Mouse (Mus musculus) gastrocnemius, postnatal 36 days (tissue): ENCODE data around the gene Olfr629. TPM values are rescaled to one million over a fixed set of nuclear protein-coding genes. Genes with fewer than 3 reads are reported as not detected.
"Not testable (repeated sequence)": the region's sequence is repeated elsewhere in the genome, so short reads cannot be mapped to it uniquely, and the experiment has no call there.

Experiments
- DNase-seq, 2 experiments: peaks; one replicate each; pipeline ENCODE4 v3.0.0; 2022
- intact Hi-C: fragments of 180-260 bp; cut with DNase I; formaldehyde crosslinking; loops from one replicate; pipeline ENCODE4 v1.15.1; 2025
- long read RNA-seq, 2 experiments: library from polyadenylated mRNA; stranded (forward); transcript quantifications; one replicate each; pipeline ENCODE4 v2.0.0; 2021
- total RNA-seq, 2 experiments: library from RNA; stranded (reverse); gene quantifications; 2 replicates each; pipeline ENCODE4 v1.2.3; 2021

The Olfr629 gene
- not detected for total RNA-seq
- long read RNA-seq, experiment 1: 0 reads
- long read RNA-seq, experiment 2: 0 reads

DNA sequence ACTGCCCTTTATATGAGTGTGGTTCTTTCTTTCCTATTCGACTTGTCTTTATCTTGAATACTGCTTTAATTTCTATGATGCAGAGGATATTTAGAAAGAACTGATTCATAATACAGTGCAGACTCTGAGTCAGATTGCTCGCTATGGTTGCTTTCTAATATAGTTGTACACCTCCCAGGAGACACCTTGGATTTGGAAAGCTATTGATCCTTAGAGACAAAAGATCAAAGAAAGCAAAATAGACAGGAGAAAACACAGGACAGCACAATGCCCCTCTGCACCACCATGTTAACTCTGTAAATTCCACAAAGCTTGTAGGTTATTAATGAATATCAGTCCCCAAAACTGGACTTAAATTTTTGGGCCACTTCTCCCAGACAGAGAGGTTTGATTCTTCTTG lies at the start of gene Olfr629:
TSS of gene Olfr629 (minus strand) at position 101 of the 400 bp plus-strand sequence.
- DNase-seq: no peak
- intact Hi-C loops: no loop called here

DNA sequence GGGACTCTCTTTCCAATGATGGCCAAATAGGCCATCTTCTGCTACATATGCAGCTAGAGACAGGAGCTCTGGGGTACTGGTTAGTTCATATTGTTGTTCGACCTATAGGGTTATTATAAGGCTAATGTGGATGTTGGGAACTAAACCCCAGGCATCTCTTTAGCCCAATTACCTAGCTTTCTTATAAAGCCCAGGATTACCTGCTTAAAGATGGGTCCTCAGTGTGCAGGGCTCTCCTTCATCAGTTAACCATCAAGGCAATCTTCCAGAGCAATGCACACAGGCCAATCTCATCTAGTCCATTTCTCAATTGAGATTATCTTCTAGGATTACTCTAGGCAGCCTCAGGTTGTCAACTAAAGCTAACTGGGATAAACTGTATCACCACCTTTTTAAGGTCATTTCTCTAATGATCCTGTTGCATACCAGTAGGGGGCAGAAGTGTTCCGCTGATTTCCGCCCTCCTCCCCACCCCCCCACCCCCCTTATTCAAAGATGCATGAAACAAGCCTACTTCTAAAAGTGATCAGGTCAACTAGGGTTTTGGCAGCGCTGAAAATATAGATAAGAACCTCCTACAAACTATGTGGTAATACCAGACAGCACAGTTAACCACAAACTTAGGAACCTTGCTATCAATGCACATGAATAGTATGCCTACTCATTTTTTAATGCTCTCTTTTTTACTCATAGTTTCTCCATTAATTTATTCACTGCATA lies 48.1 kb upstream of the Olfr629 start:
- no peak for DNase-seq
- intact Hi-C loops: no loop called here

- intact Hi-C loops: no loop called here
- DNase-seq: no peak
These were observed 47.0 kb upstream of the Olfr629 start, which contains the start of gene Olfr67 for GRCm38 (mm10) chr7:103791721-103792120. Olfr67 (minus strand) TSS chr7:103791821.

- intact Hi-C loops: no loop called here
- no peak for DNase-seq
These were observed 34.9 kb upstream of the Olfr629 start, which contains the start of gene Olfr68 for GRCm38 (mm10) chr7:103779598-103779997. Olfr68 (minus strand) TSS chr7:103779698.

GRCm38 (mm10) chr7:103777652-103778051 lies 32.9 kb upstream of the Olfr629 start:
- intact Hi-C loops, DNase-seq: not testable (repeated sequence)

DNA sequence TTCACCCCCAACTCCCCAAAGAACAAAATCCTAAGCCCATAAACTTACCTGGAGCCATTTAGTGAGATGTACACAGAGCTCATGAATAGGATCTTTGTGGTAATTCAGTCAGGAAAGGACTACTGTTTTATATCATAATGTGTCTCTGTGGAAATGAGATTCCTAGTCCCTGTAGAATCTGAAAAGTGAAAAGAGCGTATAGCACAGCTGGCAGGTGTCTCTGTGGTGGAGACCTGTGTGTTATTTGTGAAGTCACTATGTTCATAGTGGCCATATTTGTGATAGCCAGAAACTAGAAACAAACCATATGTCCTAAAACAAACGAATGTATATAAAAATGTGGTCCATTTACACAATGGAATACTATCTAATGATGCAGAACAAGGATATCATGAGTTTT lies 26.8 kb upstream of the Olfr629 start, which contains the start of gene Olfr69:
TSS of gene Olfr69 (minus strand) at position 101 of the 400 bp plus-strand sequence.
- no peak for DNase-seq
- intact Hi-C loops: no loop called here

DNA sequence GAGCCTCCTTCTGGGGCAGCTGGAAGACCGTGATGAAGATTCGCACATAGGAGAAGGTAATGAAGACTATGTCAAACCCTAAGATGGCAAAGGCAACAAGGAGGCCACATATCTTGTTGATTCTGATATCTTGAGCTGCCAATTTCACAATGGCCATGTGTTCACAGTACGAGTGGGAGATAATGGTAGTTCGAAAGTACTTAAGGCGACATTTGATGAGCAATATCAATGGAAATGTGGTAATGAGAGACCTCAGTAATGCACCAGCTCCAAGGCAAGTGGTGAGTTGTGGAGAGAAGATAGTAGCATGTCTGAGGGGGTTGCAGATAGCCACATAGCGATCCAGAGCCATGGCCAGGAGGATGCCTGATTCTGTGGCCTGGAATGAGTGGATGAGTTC lies 22.9 kb upstream of the Olfr629 start:
- DNase-seq: not testable (repeated sequence)

GRCm38 (mm10) chr7:103762212-103762611 lies 17.5 kb upstream of the Olfr629 start:
- DNase-seq, intact Hi-C loops: not testable (repeated sequence)

More for the DNA sequence above, 22.9 kb upstream of the Olfr629 start:
- intact Hi-C loops: not testable (repeated sequence)

DNA sequence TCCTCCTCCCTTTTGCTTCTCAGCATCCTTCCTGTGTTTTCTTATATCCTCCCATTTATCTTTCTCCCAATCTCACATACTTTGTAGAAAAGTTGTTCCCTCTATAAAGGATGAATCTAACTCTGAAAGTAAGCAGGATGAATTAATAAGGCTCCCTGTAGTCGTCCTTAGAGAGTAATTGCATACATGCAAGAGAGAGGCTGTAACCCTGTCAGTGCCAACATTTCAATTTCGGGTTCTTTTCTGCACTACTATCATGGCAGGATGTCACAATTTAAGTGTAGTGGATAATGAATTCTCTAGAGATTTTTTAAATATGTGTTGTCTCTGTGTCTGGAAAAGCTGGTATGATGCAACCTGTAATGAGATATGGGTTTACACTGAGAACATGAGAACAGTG lies 12.5 kb upstream of the Olfr629 start, which contains the start of gene Olfr630:
TSS of gene Olfr630 (minus strand) at position 101 of the 400 bp plus-strand sequence.
- DNase-seq: no peak
- intact Hi-C loops: no loop called here

DNA sequence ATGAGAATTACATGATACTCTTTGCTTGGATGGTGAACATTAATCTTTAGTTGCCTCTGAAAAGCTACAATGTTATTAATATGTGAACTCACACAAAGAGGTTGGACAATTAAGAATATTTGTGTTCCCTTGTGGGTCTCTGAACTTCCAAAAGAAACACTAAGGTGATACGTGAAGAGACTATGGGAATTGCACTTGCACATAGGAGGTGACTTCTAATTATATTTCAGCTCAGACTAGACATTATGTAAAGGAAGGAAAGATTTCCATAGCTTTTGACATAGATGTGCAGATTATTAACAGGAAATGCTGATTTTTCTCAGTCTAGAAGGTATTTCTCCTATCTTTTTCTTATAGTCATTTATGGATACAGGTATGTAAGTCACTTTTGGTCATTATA lies 14.7 kb downstream of the Olfr629 start, which contains the start of gene Olfr628:
TSS of gene Olfr628 (plus strand) at position 301 of the 400 bp plus-strand sequence.
- no peak for DNase-seq
- intact Hi-C loops: no loop called here

GRCm38 (mm10) chr7:103716398-103716797 lies 28.3 kb downstream of the Olfr629 start:
- intact Hi-C loops: not testable (repeated sequence)

DNA sequence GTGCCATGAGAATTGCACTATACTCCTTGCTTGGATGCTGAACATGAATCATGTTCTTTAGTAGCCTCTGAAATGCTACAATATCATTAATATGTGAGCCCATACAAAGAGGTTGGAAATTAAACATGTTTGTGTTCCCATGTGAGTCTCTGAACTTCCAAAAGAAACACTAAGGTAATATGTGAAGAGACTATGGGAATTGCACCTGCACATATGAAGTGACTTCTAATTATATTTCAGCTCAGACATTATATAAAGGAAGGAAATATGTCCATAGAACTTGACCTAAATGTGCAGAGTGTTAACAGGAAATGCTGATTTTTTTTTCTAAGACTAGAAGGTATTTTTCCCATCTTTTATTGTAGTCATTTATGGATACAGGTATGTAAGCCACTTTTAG lies 30.4 kb downstream of the Olfr629 start, which contains the start of gene Olfr243:
TSS of gene Olfr243 (plus strand) at position 301 of the 400 bp plus-strand sequence.
- DNase-seq: no peak
- intact Hi-C loops: no loop called here

More at GRCm38 (mm10) chr7:103716398-103716797, 28.3 kb downstream of the Olfr629 start:
- not testable (repeated sequence) for DNase-seq

GRCm38 (mm10) chr7:103712024-103712423 lies 32.7 kb downstream of the Olfr629 start:
- intact Hi-C loops: no loop called here
- DNase-seq: no peak

DNA sequence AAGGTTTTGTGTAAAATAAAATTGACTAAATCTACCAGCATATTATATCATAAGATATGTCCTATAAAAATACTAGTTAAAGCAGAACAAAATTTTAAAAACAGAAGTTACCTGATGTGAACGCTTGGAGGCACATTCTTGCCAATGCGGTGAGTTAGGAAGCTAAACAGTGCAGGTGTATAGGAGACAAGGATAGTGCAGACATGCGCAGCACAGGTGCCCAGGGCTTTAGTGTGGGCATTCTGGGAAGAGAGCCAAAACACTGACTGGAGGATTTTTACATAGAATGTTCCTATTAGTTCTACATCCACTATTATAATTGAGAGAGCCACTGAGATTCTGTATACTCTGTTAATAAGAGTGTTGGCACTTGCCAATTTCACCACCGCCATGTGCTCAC lies 45.3 kb downstream of the Olfr629 start:
- DNase-seq: no peak
- intact Hi-C loops: no loop called here

Other genes starting within 250 kb of the Olfr629 start
- not detected for gene Olfr609, start 246.9 kb downstream of the Olfr629 start, total RNA-seq
- not detected for gene Olfr610, start 232.8 kb downstream of the Olfr629 start, total RNA-seq
- gene Olfr611, start 224.1 kb downstream of the Olfr629 start, total RNA-seq: not detected
- not detected for gene Olfr612, start 202.2 kb downstream of the Olfr629 start, total RNA-seq
- gene Olfr613, start 196.9 kb downstream of the Olfr629 start, total RNA-seq: not detected
- gene Olfr615, start 188.9 kb downstream of the Olfr629 start, total RNA-seq: not detected
- not detected for gene Olfr616, start 175.8 kb downstream of the Olfr629 start, total RNA-seq
- gene Olfr617, start 171.9 kb downstream of the Olfr629 start, total RNA-seq: not detected
- gene Olfr618, start 154.8 kb downstream of the Olfr629 start, total RNA-seq: not detected
- not detected for gene Olfr619, start 144.4 kb downstream of the Olfr629 start, total RNA-seq
- gene Olfr620, start 132.4 kb downstream of the Olfr629 start, total RNA-seq: not detected
- gene Olfr622, start 102.2 kb downstream of the Olfr629 start, total RNA-seq: not detected
- gene Olfr623, start 81.2 kb downstream of the Olfr629 start, total RNA-seq: not detected
- gene Olfr624, start 73.8 kb downstream of the Olfr629 start, total RNA-seq: not detected
- gene Olfr625-ps1, start 62.2 kb downstream of the Olfr629 start, total RNA-seq: not detected
- gene Olfr243, start 30.3 kb downstream of the Olfr629 start, total RNA-seq: not detected
- gene Olfr628, start 14.6 kb downstream of the Olfr629 start, total RNA-seq: not detected
- not detected for gene Olfr630, start 12.4 kb upstream of the Olfr629 start, total RNA-seq
- gene Olfr69, start 26.7 kb upstream of the Olfr629 start, total RNA-seq: not detected
- not detected for gene Olfr68, start 34.8 kb upstream of the Olfr629 start, total RNA-seq
- gene Olfr67, start 46.9 kb upstream of the Olfr629 start, total RNA-seq: not detected
- 10 to 100 TPM; 28.4 to 35.6 TPM for gene Hbb-bt, start 69.1 kb upstream of the Olfr629 start, total RNA-seq
- 100 to 1,000 TPM; 266 to 399 TPM for gene Hbb-bs, start 83.2 kb upstream of the Olfr629 start, total RNA-seq
- not detected for gene Hbb-bh2, start 95.6 kb upstream of the Olfr629 start, total RNA-seq
- gene Hbb-bh1, start 98.2 kb upstream of the Olfr629 start, total RNA-seq: not detected
- not detected for gene Hbb-y, start 108.3 kb upstream of the Olfr629 start, total RNA-seq
- gene Olfr66, start 141.3 kb upstream of the Olfr629 start, total RNA-seq: not detected
- not detected for gene Olfr64, start 149.5 kb upstream of the Olfr629 start, total RNA-seq
- gene Olfr65, start 158.5 kb upstream of the Olfr629 start, total RNA-seq: not detected
- not detected for gene Olfr631, start 183.9 kb upstream of the Olfr629 start, total RNA-seq
- gene Olfr632, start 189.4 kb upstream of the Olfr629 start, total RNA-seq: not detected
- not detected for gene Olfr633, start 199.5 kb upstream of the Olfr629 start, total RNA-seq
- not detected for gene Olfr635, start 226.2 kb upstream of the Olfr629 start, total RNA-seq